Mouse (Mus musculus) MN1 (cell line): ENCODE data around the gene Spata31.

ENCODE experiments used
- DNase-seq: peaks from one replicate; pipeline ENCODE4 v3.0.0-alpha.2; 2016; ENCODE audit warnings: low spot score

Spata31 gene

GRCm38 (mm10) chr13:64917191-64917590 is at the start of gene Spata31:
Gene Spata31, plus strand, starts transcription at chr13:64917406.
- no peak for DNase-seq

- DNase-seq = no peak
Observed at GRCm38 (mm10) chr13:64903132-64903531, 14.1 kb upstream of the Spata31 start.

GRCm38 (mm10) chr13:64903585-64904208 is 13.5 kb upstream of the Spata31 start, which contains the start of gene Cntnap3:
Gene Cntnap3, minus strand, starts transcription at chr13:64903955.
- no peak for DNase-seq
